Mouse (Mus musculus) brain, embryonic 14.5 days (tissue): ENCODE data around the gene Scgb1b27.
"Not testable (repeated sequence)": the region's sequence is repeated elsewhere in the genome, so short reads cannot be mapped to it uniquely, and the experiment has no call there.

Experiments
- CTCF ChIP-seq: fragments of 200-500 bp; IDR thresholded peaks from 2 replicates; pipeline ENCODE4 v1.5.1; 2012; ENCODE audit warnings: inconsistent platforms, mild to moderate bottlenecking, moderate library complexity, borderline replicate concordance; ENCODE audit not compliant: insufficient read depth, insufficient read length; ENCODE audit errors: extremely low read depth
- POLR2A ChIP-seq: fragments of 200-500 bp; IDR thresholded peaks from 2 replicates; pipeline ENCODE4 v1.6.1; 2012; ENCODE audit warnings: mild to moderate bottlenecking, inconsistent platforms, borderline replicate concordance; ENCODE audit not compliant: poor library complexity, insufficient read depth, insufficient read length, severe bottlenecking; ENCODE audit errors: extremely low read depth

GRCm38 (mm10) chr7:34034579-34034978 lies 13.3 kb downstream of the Scgb1b27 start:
- not testable (repeated sequence) for TF ChIP-seq CTCF, POLR2A
